Mouse (Mus musculus): ENCODE data around the gene Mgat4e. TPM values are rescaled to one million over a fixed set of nuclear protein-coding genes. Genes with fewer than 3 reads are reported as not detected.

Gene Mgat4e
- total RNA-seq (2022) = not detected

DNA sequence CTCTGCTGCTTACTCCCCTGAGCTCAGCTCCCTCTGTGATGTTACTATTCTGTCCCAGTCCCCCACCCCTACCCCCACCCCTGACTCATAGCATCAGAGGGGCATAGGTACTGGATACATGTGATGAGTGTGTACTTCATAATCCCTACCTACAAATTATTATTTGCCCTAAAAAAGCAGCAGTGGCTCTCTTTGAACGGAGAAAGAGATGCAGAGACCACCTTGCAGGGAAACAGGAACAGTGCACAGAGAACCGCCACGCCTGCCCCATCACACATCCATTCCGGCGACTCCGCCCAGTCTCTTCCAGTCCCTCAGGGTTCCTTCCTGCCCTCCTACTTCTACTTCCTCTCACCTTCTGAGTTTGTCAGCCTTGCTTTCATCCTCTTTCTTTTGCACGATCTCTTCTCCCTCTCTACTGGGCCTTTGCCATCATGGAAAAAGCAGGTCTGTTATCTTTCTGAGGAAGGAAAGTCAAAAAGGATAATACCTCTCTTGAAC, at the start of gene Mgat4e:
Mgat4e (minus strand) TSS at position 51 of the 501 bp plus-strand sequence.
- DNase-seq = no peak

DNA sequence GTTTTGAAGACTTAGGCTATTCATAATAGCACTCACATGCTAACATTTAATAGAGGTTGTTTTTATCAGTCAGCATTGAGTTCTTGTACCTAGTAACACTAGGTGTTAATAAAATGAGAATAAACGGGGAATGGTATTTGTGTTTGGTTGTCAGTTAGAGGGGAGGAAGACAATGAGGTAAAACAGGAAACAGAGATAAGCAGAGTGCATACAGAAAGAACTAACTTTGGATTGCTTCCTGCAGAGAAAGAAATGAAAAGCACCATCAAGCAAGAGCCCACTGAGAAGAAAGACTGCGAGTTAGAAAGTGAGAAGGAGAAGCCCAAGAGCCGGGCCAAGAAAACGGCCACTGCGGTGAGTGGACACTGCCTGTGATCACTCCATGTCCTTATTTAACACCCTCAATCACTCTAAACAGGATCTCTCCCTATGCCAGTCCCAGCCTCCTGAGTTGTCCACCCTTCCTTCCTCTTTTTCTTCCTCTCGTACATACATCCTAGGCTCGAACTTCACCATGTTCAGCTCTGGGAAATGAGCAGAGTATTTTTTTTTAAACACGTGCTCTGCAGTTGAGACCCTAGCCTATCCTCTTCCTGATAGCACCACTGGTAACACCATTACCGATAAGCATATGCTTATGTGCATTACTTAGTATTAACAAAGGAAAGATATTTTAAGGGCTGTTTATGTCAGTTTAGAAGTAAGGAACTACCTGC, 48.0 kb upstream of the Mgat4e start:
- no peak for DNase-seq

DNA sequence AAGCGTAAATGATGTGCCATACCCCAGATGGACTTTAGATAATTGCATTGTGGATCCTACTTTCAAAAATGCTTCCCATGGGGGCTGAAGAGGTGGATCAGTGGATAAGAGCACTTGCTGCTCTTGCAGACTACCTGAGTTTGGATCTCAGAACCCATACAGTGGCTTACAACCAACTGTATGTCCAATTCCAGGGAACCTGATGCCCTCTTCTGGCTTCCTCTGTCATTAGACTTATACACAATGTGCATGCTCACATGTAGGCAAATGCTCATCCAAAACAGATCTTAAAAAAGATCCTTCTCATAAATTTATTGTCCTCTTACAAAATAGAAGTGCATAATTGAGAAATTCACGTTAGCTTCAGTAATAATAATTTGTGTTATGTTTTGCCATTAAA, 42.3 kb upstream of the Mgat4e start:
- DNase-seq = no peak

DNA sequence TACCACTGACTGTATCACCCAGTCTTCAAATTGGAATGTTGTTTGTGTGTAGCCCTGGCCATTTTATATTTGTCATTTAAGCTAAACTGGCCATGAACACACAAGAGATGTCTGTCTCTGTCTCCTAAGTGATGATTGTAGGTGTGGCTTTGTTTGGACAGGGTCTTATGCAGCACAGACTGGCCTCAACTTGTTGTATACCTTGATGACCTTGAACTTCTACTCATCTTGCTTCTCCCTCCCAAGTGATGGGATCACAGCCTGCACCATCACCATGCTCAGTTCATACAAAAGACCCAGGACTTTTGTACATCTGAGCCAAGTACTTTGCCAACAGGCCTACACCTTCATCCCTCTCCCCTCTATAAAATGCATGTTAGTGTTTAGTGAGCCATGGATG, 40.2 kb upstream of the Mgat4e start:
- no peak for DNase-seq

DNA sequence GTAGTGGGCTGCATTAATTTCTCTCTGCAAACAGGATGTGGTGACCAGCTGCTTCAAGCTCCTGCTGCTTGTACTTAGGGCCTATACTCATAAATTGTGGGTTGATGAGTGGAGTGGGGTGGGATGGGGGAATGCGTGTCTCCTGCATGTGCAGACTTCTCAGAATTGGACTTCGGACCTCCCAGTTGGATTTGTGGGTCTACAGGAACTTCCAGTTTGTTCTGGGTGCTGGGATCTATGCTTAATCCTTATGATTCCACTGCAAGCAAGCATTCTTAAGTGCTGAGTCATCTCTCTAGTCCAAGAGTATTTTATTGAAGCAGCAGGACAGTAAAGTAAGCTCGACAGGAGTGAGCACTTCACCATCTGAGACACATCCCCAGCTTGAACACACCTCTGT, 34.1 kb upstream of the Mgat4e start:
- DNase-seq = no peak

DNA sequence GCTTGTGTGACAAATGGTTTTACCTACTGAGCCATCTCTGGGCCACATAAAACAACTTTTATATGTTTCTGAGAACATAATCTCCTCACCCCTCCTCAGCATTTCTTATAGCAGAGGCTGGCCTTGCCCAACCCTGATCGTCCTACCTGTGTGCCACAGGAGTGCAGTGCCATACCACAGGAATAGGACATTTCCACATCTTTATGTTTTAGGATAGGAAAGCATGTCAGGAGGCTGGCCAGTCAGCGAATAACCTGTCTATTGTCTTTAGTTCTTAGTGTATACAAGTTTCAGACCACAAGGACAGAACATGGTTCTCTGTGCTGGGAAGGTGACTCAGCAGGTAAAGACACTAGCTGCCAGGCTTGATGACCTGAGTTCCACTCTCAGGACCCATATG, 31.3 kb upstream of the Mgat4e start:
- DNase-seq = no peak

DNA sequence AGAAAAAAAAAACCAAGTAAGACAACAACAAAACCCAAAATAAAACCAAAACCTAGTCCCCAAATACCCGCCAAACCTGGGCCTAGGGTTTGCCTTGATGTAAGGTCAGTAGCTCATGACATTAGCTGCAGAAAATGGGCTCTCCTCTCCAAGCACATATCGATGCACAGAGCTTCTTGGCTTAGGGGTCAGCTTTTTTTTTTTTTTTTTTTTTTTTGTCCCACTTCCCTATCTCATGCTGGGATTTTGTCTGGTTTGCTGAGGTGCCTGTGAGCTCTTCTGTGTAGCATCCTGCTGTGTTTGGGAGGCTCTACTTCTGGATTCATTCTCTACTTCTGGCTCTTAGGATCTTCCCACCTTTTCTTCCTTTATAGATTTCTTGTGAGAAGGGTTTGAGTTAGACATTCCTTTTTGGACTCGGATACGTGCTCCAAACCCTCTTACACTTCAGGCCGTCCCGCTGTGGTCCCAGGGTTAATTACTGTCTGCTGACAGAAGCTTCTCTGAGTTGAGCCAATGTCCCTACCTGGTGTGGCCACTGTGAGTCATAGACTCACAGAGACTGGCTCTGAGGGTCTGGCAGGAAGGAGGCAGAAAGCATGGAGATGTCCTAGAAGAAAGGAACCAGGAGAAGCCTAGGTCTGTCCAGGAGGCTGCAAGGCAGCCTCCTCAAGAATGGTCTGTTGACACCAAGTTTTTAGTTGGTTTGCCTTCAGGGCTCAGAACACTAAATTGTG, 28.1 kb upstream of the Mgat4e start:
- no peak for DNase-seq

DNA sequence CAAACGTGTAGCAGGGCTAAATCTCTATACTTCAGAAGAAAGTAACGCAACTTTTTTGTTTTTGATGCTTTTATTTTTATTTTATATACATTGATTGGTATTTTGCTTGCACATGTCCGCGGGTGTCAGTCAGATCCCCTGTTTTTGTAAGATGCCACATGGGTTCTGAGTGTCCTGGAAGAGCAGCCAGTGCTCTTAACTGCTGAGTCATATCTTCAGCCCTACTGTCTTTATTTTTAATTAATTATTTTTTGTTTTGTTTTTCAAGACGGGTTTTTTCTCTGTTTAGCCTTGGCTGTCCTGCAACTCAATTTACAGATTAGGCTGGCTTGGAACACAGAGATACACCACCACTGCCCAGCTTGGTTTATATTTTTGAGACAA, 24.4 kb upstream of the Mgat4e start:
- DNase-seq = no peak

DNA sequence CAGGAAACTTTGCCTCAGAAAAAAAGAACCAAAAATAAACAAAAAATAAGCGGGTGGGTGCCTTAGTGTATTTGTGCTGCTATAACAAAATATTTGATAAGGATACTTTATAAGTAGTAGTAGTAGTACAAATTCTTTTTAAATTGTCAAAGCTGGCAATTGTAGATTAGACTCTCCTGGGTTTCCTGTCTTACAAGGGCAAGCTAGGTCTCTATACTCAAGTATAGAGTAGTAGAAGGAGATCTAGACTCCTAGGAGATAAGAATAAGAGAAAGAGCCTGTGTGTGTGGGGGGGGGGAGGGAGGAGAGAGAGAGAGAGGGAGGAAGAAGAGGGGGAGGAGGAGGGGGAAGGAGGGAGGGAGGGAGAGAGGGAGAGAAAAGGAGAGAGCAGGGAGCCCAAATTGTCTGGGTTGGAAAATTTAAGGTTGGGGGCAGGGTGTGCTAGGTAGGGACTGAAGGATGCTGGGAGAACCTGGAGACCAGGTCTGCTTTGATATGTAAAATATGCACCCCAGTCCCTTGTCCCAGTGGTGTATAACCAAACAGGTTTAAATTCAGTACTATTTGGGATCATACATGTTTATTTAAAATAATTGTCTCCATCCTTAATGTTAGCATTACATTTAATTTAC, 23.9 kb upstream of the Mgat4e start:
- no peak for DNase-seq

DNA sequence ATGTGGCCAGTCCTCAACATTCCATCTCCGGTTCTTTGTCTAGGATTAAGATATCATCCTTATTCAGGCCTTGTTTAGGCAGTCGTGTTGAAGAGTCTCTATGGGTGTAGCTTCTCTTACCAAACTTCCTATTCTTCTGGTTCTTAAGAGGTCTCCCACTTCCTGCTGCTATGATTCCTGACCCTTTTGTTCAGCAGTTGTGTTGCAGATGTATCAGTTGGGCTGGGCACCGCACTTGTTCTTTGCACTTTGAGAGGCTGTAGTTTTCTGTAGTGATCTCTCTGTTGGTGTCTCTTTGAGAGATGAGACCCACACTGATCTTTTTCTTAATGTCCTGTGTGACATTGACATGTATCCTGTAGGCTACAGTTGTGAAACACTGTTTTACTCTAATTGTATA, 21.1 kb upstream of the Mgat4e start:
- no peak for DNase-seq

DNA sequence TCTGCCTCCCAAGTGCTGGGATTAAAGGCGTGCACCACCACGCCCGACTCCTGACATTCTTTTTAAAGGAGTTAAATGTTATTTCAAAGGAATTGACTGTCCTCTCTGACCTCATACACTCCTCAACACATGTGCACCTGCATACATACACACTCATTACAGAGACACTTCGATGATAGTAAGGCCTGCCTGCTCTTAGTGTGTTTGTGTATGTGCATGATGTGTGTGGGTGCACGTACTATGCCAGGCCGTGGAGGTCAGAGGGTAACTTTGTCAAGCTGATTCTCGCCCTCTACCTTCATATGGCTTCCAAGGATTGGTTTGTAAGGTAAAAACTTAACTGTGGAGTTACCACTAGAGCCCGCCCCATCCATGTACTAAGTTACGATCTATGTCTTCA, 20.7 kb upstream of the Mgat4e start:
- DNase-seq = no peak

DNA sequence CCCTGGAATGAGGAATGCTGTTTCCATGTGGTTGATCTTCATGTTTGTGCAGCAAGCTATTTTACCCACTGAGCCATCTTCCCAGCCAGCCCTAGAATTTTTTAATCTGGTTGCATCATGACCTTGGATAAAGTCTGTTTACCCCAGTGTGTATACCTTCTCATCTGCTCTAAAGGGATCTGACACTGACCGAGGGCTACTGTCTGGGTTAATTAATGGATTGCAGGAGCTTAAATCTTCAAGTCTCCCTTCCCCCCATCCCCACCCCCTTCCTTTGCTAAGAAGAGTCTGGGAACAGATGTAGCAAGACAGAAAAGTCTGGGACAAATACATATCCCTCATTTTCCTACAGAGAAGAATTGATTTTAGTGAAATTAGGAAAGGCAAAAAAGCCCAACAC, 18.0 kb upstream of the Mgat4e start:
- DNase-seq = no peak

DNA sequence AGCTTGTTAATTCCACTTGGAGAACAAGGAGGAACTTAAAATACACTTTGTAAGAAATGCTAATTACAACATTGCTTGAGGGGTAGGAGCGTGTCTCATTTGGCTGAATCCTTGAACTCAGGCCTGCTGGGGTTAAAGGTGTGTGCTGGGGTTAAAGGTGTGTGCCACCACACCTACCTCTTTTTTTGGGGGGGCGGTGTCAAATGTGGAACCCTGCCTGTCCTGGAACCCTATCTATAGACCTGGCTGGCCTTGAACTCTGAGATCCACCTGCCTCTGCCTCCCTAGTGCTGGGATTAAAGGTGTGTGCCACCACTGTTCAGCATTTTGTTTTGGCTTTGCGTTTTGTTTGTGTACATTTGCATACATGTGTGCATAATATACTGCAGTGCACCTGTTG, 14.2 kb upstream of the Mgat4e start:
- DNase-seq = no peak

DNA sequence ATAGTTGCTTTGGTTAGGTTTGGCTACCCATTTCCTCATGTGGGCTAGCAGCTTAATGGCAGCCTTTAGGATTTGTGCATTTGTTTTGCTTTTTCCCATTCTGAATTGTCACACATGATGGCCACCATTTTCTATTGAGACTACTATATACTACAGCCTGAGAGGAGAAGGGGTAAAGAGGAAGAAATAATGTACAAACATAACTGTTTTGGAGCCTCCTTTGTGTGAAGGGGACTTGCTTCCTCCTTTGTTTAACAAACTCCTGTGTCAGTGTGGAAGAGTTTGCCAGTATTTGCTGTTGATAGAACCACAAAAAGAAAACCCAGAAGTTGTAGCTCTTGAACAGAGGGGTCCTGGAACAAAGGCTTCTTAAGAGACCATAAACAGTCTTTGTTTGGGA, 13.0 kb upstream of the Mgat4e start:
- no peak for DNase-seq

DNA sequence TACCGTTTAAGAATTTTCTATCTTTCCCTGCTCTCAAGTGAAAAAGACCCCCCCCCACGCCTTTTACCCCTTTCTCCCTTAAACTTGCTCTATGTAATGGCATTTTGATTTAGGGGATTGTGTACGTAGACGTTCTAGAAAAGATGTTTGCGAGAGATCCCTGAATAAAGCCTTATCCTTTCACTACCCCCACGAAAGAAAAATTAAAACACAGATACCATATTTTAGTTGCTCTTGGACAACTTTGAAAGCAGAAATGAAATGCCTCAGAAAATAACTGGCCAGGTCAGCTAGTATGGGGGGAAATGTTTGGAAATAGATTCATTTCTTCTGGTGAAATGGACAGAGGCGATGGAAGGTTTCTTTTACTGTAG, 12.3 kb upstream of the Mgat4e start:
- DNase-seq = no peak

DNA sequence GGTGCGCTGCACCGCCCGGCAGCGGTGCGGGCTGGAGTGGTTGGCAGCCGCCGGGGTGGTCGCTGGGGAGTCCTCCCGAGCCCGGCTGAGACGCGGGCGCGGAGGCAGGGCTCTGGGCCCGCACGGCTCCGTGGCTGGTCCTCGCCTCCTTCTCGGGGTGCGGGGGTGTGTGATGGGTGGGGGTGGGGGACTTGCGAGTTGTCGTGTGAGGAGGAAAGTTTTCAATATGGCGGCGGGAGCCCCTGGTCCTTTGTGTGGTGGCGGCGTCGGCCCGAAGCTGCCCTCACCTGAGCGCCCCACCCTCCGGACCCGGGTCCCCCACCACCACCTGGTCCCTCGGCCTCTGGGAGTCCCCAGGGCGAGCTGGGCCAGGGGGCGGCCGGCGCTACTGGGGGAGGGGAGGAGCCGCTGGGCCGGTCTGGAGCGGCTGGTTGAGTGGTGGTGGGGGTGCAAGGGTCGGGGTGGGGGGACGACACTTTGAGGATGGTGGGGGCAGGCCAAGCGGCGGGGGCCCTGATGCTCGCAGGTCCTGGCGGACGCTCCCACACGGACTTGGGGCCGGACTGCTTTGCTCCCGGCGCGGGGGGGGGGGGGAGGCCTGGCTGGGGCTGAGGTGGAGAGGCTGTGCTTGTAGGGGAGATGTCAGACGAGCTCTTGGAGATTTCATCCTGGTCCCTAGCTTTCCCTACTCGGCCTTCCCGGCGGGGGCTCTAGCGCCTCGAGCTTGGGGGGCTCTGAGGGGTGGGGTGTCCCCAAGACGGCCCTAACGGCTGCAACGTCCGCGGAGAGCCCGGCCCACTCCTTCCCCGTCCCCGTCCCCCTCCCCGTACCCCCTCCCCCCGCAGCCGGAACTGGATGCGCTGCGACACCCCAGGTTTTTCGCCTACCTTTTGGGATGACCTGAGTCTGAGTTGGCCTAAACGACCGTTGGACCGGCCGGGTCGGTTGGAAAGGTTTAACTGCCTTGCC, 11.6 kb upstream of the Mgat4e start:
- DNase-seq = no peak

DNA sequence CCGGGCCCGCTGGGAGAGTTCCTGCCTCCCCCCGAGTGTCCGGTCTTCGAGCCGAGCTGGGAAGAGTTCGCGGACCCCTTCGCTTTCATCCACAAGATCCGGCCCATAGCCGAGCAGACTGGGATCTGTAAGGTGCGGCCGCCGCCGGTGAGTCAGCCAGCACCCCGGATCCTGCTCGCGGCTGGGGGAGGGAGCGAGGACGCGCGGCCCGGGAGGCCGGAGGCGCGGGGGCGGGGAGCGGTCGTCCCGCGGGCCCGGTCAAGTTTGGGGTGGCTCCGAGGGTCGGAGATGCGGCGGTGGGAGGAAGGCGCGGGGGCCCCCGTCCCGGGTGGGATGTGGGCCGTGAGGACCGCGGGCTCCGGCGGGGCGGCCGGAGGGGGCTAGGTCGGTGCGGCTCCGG, 10.9 kb upstream of the Mgat4e start:
- peak; percentile 39 for DNase-seq

DNA sequence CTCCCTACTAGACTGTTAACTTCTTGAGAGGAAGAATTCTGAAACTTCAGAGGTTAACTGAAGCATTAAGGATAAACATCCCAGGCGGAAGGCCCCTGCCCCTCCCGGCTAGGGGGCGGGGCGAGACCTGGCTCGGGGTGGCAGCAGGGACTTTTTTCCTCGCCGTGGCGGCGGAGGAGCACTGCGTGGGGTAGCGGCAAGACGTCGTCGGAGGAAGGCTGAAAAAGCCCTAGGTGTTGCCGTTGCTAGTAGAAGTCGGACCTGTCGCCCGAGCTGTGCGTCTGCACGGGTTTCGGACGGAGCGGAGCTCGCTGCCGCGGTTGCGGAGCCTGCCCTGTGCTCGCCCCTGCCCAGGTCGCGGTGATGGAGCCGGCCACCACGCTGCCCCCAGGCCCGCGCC, 10.5 kb upstream of the Mgat4e start, which contains the start of gene Kdm5b:
Kdm5b (plus strand) TSS at position 196 of the 400 bp plus-strand sequence.
- DNase-seq = peak; percentile 77

DNA sequence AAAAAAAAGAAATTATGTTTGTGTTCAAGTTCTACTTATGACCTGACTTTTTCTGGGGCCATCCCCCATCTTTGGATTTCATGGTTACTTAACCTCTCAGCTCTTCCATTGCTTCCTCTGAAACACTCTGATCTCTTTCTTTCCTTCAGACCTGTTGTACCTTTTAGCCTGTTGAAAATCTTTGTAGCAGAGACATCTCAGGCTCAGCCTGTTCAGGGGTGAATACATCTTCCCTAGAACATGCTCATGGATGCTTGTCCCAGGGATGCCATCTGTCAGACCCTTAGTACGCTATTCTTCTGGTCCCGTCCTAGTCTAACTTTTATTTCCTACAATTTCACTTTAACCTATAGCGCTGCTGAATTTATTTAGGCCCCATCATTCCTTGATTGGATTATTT, 9.7 kb upstream of the Mgat4e start:
- DNase-seq = no peak

DNA sequence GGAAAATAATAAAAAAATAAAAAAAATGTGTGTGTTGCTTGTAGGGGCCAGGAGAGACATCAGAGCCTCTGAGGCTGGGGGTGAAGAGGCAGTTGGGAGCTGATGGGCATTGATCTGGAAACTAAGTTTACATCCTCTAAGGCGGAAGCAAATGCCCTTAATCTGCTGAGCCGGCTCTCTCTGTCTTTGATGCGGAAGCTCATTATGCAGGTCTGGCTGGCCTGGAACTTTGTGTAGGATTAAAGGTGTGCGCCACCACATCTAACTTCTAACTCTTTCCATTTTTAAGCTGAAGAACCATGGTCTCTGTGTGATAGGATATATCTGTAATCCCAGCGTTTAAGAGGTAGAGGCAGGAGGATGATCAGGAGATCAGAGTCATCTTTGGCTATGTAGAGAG, 9.0 kb upstream of the Mgat4e start:
- DNase-seq = no peak

DNA sequence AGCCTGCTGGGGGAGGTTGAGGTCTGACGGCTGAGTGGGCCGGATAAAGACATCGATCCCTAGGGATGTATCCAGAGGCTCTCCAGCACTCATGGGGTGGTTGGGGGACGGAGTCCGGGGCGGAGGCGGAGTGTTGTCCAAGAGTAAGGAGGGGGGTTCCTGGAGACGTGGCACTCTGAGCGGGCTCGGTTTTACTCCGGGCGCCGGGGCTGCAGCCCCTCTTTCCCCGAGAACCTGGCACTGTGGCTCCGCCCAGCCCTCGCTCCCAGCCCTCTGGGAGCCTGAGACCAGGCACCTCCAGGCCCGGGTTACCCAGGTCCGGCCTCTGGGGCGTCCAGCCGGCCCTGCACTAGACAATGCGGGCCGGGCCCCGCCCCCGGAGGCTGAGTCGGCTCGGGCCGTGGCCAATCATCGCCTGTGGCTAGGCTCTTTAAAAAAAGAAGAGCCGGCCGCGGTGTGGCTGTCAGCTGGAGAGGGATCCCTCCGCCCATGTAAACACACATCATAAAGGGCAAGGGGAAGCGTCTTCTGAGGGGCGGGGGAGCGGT, 7.3 kb upstream of the Mgat4e start:
- peak; percentile 94 for DNase-seq

Data from adrenal gland, adult 8-10 months (tissue).